Mouse (Mus musculus): ENCODE results near the gene Clic3.

DNA sequence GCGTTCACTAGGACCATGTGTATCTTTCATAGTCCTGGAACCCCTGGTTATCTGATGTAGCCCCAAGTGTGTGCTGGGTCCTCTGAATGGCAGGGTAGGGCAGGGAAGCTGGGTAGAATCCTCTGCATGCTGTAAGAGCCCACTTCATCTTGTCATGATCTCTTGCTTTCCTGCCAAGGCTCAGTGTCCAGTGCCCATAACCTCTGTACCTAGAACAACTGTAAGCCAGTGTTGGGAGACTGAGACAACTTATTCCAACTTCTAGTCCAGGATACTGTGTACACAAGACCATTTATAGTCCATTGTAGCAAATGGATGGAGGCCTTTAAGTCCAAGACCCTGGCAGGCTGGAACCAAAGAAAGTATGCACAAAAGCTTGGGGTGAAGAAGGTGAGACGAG is 8.6 kb downstream of the Clic3 start:
- TF ChIP-seq FLI1 (IDR thresholded peaks at IDR 0.05; ENCODE audit: low read length) (no peak), GATA1 (IDR thresholded peaks at IDR 0.05; ENCODE audit: borderline replicate concordance, low read length) (no peak)
